Mouse (Mus musculus) Muller cell, postnatal 12 days (primary cell): Measurements from ENCODE around the gene Top2b.

Source experiments
- DNase-seq: peaks from one replicate; pipeline ENCODE4 v3.0.0-alpha.2; 2015; ENCODE audit errors: inconsistent ontology term

Top2b gene

GRCm38 (mm10) chr14:16414163-16414562, 49.2 kb downstream of the Top2b start:
- DNase-seq: no peak

- DNase-seq: no peak
Measured at GRCm38 (mm10) chr14:16427569-16427968, 62.6 kb downstream of the Top2b start.

- DNase-seq: no peak
Measured at GRCm38 (mm10) chr14:16431941-16432499, 67.0 kb downstream of the Top2b start.

GRCm38 (mm10) chr14:16432550-16432949, 67.6 kb downstream of the Top2b start:
- no peak for DNase-seq

GRCm38 (mm10) chr14:16433206-16433605, 68.2 kb downstream of the Top2b start:
- peak; percentile 75 for DNase-seq

- DNase-seq: peak; percentile 45
Measured at GRCm38 (mm10) chr14:16434396-16435171, 69.6 kb downstream of the Top2b start.

GRCm38 (mm10) chr14:16437386-16437785, 72.4 kb downstream of the Top2b start:
- no peak for DNase-seq

GRCm38 (mm10) chr14:16439385-16440126, 74.6 kb downstream of the Top2b start:
- DNase-seq: peak; percentile 59

GRCm38 (mm10) chr14:16444859-16445258, 79.9 kb downstream of the Top2b start:
- no peak for DNase-seq

GRCm38 (mm10) chr14:16447587-16447986, 82.6 kb downstream of the Top2b start:
- DNase-seq: no peak

GRCm38 (mm10) chr14:16448269-16448987, 83.4 kb downstream of the Top2b start:
- DNase-seq: no peak

GRCm38 (mm10) chr14:16478606-16479323, 113.8 kb downstream of the Top2b start:
- DNase-seq: no peak

- DNase-seq: no peak
Measured at GRCm38 (mm10) chr14:16479521-16479920, 114.5 kb downstream of the Top2b start.

GRCm38 (mm10) chr14:16480621-16481020, 115.6 kb downstream of the Top2b start:
- DNase-seq: no peak

GRCm38 (mm10) chr14:16483656-16484380, 118.8 kb downstream of the Top2b start:
- DNase-seq: peak; percentile 81
